Mouse (Mus musculus): ENCODE results near the gene Fam102a. TPM values are rescaled to one million over a fixed set of nuclear protein-coding genes. Genes with fewer than 3 reads are reported as not detected.

The Fam102a gene
- polyA plus RNA-seq, 1 experiment from 2014 or later = 7.3 TPM

- Histone ChIP-seq H3K4me3 (no peak overlapping the region), H3K9me3 (no peaks in the 10 kb centered on the region), H3K36me3 (replicated peaks) (no peaks in the 10 kb centered on the region), H3K4me2 (no peak overlapping the region), H3K27me3 (replicated peaks) (no peaks in the 10 kb centered on the region), H3K9ac (no peak overlapping the region), H3K4me1 (no peaks in the 10 kb centered on the region), H3K27ac (no peak overlapping the region)
- ATAC-seq (replicated peaks) = no peak
- WGBS = 81% methylated on average over 8 of the region's 8 CpGs
These were observed 14.8 kb upstream of the Fam102a start for GRCm38 (mm10) chr2:32520034-32520990.

- no peak for ATAC-seq (replicated peaks)
- H3K36me3 ChIP-seq (replicated peaks) = no peaks in the 10 kb centered on the region
- no peak overlapping the region for H3K27ac ChIP-seq
These were observed 10.5 kb upstream of the Fam102a start for GRCm38 (mm10) chr2:32524536-32525031.

GRCm38 (mm10) chr2:32525816-32526215, 9.3 kb upstream of the Fam102a start:
- no peak overlapping the region for H3K4me3 ChIP-seq
- no peak for ATAC-seq (replicated peaks)
- H3K4me2 ChIP-seq = no peak overlapping the region
- WGBS = 91% methylated on average over 12 of the region's 12 CpGs
- no peaks in the 10 kb centered on the region for H3K4me1 ChIP-seq
- no peaks in the 10 kb centered on the region for H3K9me3 ChIP-seq
- H3K9ac ChIP-seq = no peak overlapping the region
- H3K27ac ChIP-seq = no peak overlapping the region
- H3K36me3 ChIP-seq (replicated peaks) = no peaks in the 10 kb centered on the region
- H3K27me3 ChIP-seq (replicated peaks) = no peaks in the 10 kb centered on the region

More at GRCm38 (mm10) chr2:32524536-32525031, 10.5 kb upstream of the Fam102a start:
- no peak overlapping the region for H3K4me3 ChIP-seq
- WGBS = 91% methylated on average over 13 of the region's 13 CpGs
- no peaks in the 10 kb centered on the region for H3K4me1 ChIP-seq
- H3K27me3 ChIP-seq (replicated peaks) = no peaks in the 10 kb centered on the region
- no peak overlapping the region for H3K4me2 ChIP-seq
- no peaks in the 10 kb centered on the region for H3K9me3 ChIP-seq
- H3K9ac ChIP-seq = no peak overlapping the region

- Histone ChIP-seq H3K27me3 (replicated peaks) (no peaks in the 10 kb centered on the region), H3K4me3 (no peak overlapping the region), H3K4me1 (no peaks in the 10 kb centered on the region)
These were observed 7.6 kb upstream of the Fam102a start for GRCm38 (mm10) chr2:32527468-32527966.

GRCm38 (mm10) chr2:32528326-32528725, 6.8 kb upstream of the Fam102a start:
- Histone ChIP-seq H3K4me3 (no peak overlapping the region), H3K4me2 (no peak overlapping the region), H3K4me1 (no peaks in the 10 kb centered on the region), H3K9ac (no peak overlapping the region), H3K9me3 (no peaks in the 10 kb centered on the region), H3K27ac (no peak overlapping the region), H3K36me3 (replicated peaks) (no peaks in the 10 kb centered on the region), H3K27me3 (replicated peaks) (no peaks in the 10 kb centered on the region)
- no peak for ATAC-seq (replicated peaks)
- WGBS = 82% methylated on average over 1 of the region's 1 CpGs

More at GRCm38 (mm10) chr2:32527468-32527966, 7.6 kb upstream of the Fam102a start:
- ATAC-seq (replicated peaks) = no peak
- Histone ChIP-seq H3K4me2 (no peak overlapping the region), H3K36me3 (replicated peaks) (no peaks in the 10 kb centered on the region), H3K9ac (no peak overlapping the region), H3K9me3 (no peaks in the 10 kb centered on the region), H3K27ac (no peak overlapping the region)
- 50% methylated on average over 14 of the region's 14 CpGs for WGBS

- no peak for ATAC-seq (replicated peaks)
- Histone ChIP-seq H3K4me3 (no peak overlapping the region), H3K9ac (no peak overlapping the region), H3K36me3 (replicated peaks) (no peaks in the 10 kb centered on the region), H3K27me3 (replicated peaks) (no peaks in the 10 kb centered on the region), H3K27ac (no peak overlapping the region), H3K9me3 (no peaks in the 10 kb centered on the region), H3K4me1 (peaks cover 11% of the 10 kb centered on the region), H3K4me2 (no peak overlapping the region)
- 74% methylated on average over 2 of the region's 2 CpGs for WGBS
These were observed 4.7 kb upstream of the Fam102a start for GRCm38 (mm10) chr2:32530479-32530878.

- no peak for ATAC-seq (replicated peaks)
- Histone ChIP-seq H3K4me1 (peaks cover 34% of the 10 kb centered on the region), H3K36me3 (replicated peaks) (no peaks in the 10 kb centered on the region), H3K9me3 (no peaks in the 10 kb centered on the region), H3K27me3 (replicated peaks) (no peaks in the 10 kb centered on the region), H3K4me2 (no peak overlapping the region), H3K9ac (no peak overlapping the region), H3K27ac (no peak overlapping the region), H3K4me3 (no peak overlapping the region)
- 93% methylated on average over 2 of the region's 2 CpGs for WGBS
These were observed 2.0 kb upstream of the Fam102a start for GRCm38 (mm10) chr2:32533163-32533562.

GRCm38 (mm10) chr2:32534061-32534732, 935 bp upstream of the Fam102a start:
- ATAC-seq (replicated peaks) = peak; percentile 10

GRCm38 (mm10) chr2:32535501-32535991, 414 bp downstream of the Fam102a start:
- no peak; the same call in 1 of the 2 replicates for ATAC-seq (replicated peaks)
- no peaks in the 10 kb centered on the region for H3K27me3 ChIP-seq (replicated peaks)
- peak overlapping the region; percentile 93 for H3K27ac ChIP-seq
- under 1% methylated on average over 56 of the region's 56 CpGs for WGBS
- H3K4me3 ChIP-seq = peak overlapping the region; percentile 89
- peaks cover 57% of the 10 kb centered on the region for H3K4me1 ChIP-seq
- no peaks in the 10 kb centered on the region for H3K36me3 ChIP-seq (replicated peaks)
- H3K4me2 ChIP-seq = peak overlapping the region; percentile 72
- no peaks in the 10 kb centered on the region for H3K9me3 ChIP-seq
- H3K9ac ChIP-seq = peak overlapping the region; percentile 78

More at GRCm38 (mm10) chr2:32534061-32534732, 935 bp upstream of the Fam102a start:
- no peaks in the 10 kb centered on the region for H3K27me3 ChIP-seq (replicated peaks)
- H3K4me1 ChIP-seq = peaks cover 45% of the 10 kb centered on the region
- H3K9me3 ChIP-seq = no peaks in the 10 kb centered on the region
- H3K4me2 ChIP-seq = peak overlapping the region; percentile 72
- peak overlapping the region; percentile 81 for H3K27ac ChIP-seq
- H3K9ac ChIP-seq = peak overlapping the region; percentile 50
- 9% methylated on average over 13 of the region's 13 CpGs for WGBS
- no peaks in the 10 kb centered on the region for H3K36me3 ChIP-seq (replicated peaks)
- peak overlapping the region; percentile 89 for H3K4me3 ChIP-seq

GRCm38 (mm10) chr2:32536086-32536633, 1.0 kb downstream of the Fam102a start:
- Histone ChIP-seq H3K4me2 (peak overlapping the region; percentile 72), H3K9ac (peak overlapping the region; percentile 78), H3K27me3 (replicated peaks) (no peaks in the 10 kb centered on the region), H3K27ac (peak overlapping the region; percentile 67), H3K4me1 (peaks cover 61% of the 10 kb centered on the region), H3K9me3 (no peaks in the 10 kb centered on the region), H3K4me3 (peak overlapping the region; percentile 89), H3K36me3 (replicated peaks) (no peaks in the 10 kb centered on the region)
- under 1% methylated on average over 14 of the region's 14 CpGs for WGBS
- ATAC-seq (replicated peaks) = no peak

- Histone ChIP-seq H3K27ac (peak overlapping the region; percentile 67), H3K4me2 (peak overlapping the region; percentile 72), H3K4me1 (peaks cover 61% of the 10 kb centered on the region), H3K4me3 (peak overlapping the region; percentile 89), H3K27me3 (replicated peaks) (no peaks in the 10 kb centered on the region), H3K36me3 (replicated peaks) (no peaks in the 10 kb centered on the region), H3K9ac (peak overlapping the region; percentile 78), H3K9me3 (no peaks in the 10 kb centered on the region)
- ATAC-seq (replicated peaks) = no peak
- WGBS = 3% methylated on average over 11 of the region's 11 CpGs
These were observed 1.7 kb downstream of the Fam102a start for GRCm38 (mm10) chr2:32536634-32537359.
